Mouse (Mus musculus): ENCODE data around the gene Cstf1.

Cstf1 gene

DNA sequence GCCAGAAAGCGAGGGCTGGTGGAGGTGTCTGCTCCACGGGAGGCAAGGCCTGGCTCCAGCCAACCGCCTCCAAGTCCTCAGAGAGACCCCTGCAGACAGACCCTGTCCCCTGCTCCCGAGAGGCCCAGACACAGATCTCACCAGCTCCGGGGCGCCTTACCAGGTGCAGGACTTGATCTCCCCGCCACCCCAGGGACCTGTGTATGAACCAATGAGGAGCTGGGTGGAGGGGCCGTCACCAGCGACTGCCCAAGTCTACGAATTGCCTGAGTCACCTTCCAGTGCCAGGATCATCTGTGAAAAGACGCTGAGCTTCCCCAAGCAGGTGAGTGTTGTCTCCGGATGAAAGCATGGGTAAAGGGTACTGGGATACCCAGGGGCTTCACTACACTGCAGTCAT is 45.7 kb downstream of the Cstf1 start:
- no peak for DNase-seq (ENCODE audit: low read depth, low spot score)

DNA sequence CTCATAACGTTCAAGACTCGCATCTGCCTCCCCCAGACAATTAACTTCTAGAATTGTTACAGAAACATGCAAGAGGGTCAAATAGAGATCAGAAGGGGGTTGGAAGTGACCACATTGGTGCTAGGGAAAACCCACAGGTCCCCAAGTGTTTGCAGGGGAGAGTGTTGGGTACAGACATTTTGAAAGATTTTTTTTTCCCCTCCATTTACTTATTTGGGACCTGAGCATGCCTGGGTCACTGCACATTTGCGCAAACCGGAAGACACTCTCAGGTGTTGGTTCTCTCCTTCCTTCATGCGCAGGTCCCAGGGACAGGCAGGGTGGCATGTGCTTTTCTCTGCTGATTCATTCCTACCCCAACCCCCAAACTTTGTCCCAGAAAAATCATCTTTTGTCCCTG is 46.4 kb downstream of the Cstf1 start:
- DNase-seq (ENCODE audit: low read depth, low spot score) = no peak

DNA sequence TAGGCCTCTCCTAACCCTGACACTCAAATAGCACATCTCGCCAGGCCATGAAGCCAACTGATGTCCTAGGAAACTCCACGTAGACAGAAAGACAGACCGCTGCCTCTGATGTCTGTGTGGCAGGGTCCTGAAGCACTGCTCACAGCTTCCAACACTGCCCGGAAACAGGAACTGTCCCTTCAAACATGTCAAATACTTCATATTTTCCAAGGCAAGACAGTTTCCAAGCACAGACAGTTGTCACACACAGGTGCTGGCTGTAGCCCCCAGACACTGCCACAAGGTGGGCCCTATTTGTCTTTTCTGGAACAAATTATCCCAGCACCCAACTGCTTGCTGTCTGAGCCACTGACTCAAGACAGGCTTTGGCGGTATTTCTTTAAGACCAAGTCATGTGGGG is 47.7 kb downstream of the Cstf1 start:
- no peak for DNase-seq (ENCODE audit: low read depth, low spot score)

DNA sequence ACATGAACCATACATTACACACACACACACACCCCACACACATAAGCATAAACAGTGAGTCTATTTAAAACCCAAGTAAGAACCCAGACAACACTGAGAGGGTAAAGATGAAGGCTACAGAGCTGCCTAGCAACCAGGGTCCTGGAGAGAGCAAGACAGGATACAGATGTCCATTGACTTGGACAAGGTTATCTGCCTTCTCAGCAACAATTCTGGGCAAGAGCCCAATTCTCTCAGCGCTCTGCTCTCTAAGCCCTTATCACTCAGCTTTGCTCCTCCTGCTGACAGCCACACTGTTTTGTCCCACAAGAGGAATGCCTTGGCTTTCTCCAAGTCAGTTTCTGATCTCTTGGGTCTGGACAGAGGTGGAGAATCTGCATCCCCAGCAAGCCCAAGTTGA is 60.1 kb downstream of the Cstf1 start:
- no peak for DNase-seq (ENCODE audit: low read depth, low spot score)

All from R1 (cell line).